Comparison of ENCODE assay signal across 8 mouse cellular contexts in the genomic region with DNA sequence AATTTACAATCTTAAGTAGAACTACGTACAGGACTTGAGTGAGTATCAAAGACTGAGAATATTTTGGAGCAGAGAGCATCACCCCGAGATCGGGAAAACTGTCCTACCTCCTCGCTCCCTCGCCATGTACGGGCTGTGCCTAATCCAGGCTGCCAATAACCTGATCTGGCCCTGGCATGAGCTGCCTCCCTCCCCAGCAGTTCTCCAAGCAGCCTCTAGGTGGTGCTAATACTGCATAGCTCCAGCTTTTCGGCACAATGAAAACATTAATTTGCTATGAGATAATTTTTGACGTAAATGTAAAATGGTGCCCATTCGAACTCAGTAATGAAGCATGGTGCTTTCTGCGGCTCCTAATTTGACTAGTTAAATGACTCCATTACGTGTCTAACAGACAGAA.
DNase-seq lines count a peak whose midpoint lies in the region; ATAC-seq lines count a peak whose summit lies in the region.

No protein-coding gene starts in this region.

- WGBS in midbrain, embryonic 11.5 days, result 17% methylated on average over 11 of the region's 11 CpGs

- H3K27me3 ChIP-seq in midbrain, embryonic 11.5 days (ENCODE audit: control insufficient read depth, insufficient read depth, low read length), result no peaks in the 10 kb centered on the region

- H3K27ac ChIP-seq in midbrain, embryonic 11.5 days (ENCODE audit: low read depth, low read length), result no peak overlapping the region

- H3K9ac ChIP-seq in midbrain, embryonic 11.5 days (ENCODE audit: low read length), result no peak overlapping the region

- peak; percentile 65 for ATAC-seq in inflammation-experienced regulatory T-cells, adult 6 months
- peak; percentile 66 for ATAC-seq in midbrain, embryonic 11.5 days (ENCODE audit: low FRiP score)
- ATAC-seq in erythroblast, adult 5-6 weeks (replicated peaks; ENCODE audit: low FRiP score, poor library complexity, severe bottlenecking), result no peak

- H3K9me3 ChIP-seq in midbrain, embryonic 11.5 days (ENCODE audit: control insufficient read depth, low read length), result no peaks in the 10 kb centered on the region

- peak; percentile 58 for DNase-seq in adipocyte (ENCODE audit: low spot score)
- peak; percentile 92 to 93 for DNase-seq in cerebellum, postnatal 25 days
- DNase-seq in frontal cortex, postnatal 36 days (ENCODE audit: low spot score in 2 of 2), result peak; percentile 80 to 89
- peak; percentile 75 to 80 for DNase-seq in left cerebral cortex, postnatal 10 days (ENCODE audit: extremely low spot score in 1 of 2, low spot score in 2 of 2)
- DNase-seq in midbrain, embryonic 11.5 days (ENCODE audit: low spot score, missing footprints), result peak; percentile 96
- peak; percentile 76 for DNase-seq in right cerebral cortex, postnatal 25 days

- no peak overlapping the region for H3K4me3 ChIP-seq in midbrain, embryonic 11.5 days (ENCODE audit: low read depth, low read length)

- no peaks in the 10 kb centered on the region for H3K36me3 ChIP-seq in midbrain, embryonic 11.5 days (ENCODE audit: control insufficient read depth, insufficient read depth, low read length)

- H3K4me1 ChIP-seq in midbrain, embryonic 11.5 days (ENCODE audit: control insufficient read depth, insufficient read depth, low read length), result peaks cover 18% of the 10 kb centered on the region

- no peak overlapping the region; the same call in 1 of the 2 replicates for H3K4me2 ChIP-seq in midbrain, embryonic 11.5 days

- intact Hi-C loops in left cerebral cortex, postnatal 10 days (cut with DNase I), result loop anchor here (5.0 to 10.0 kb wide), 4 partner anchors 398 to 793 kb away; a partner anchor contains a TSS
